In the genomic region with DNA sequence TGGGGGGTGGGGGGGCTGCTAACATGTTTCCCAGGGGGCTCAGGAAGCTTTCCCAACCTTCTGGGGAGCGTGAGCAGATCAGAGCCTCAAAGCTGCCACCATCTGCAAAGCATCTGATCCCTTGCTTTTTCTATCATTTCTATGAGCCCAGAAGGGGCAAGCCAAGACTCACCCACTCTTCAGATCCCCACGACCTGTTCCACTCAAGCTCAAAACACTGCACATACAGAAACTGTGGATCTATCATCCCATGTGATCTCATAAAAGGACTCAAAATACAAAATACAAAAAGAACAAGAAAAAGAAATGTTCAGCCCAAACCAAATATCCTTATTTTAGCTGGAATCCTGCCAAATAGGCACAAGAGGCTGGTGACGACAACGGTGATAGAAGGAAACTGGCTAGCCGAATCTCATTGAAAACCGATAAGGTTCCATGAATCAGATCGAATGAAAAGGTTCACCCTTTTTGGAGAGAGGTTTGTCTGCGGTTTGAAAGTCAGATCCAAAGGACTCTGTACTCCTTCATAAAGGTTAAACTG, we compare ENCODE assay signal across 8 mouse cellular contexts. TPM values are rescaled to one million over a fixed set of nuclear protein-coding genes. Genes with fewer than 3 reads are reported as not detected.
DNase-seq lines count a peak whose midpoint lies in the region; ATAC-seq and TF ChIP-seq lines count a peak whose summit lies in the region.

No protein-coding gene starts in this region.

- no peak for TF ChIP-seq POLR2A in myocyte (IDR thresholded peaks at IDR 0.05; ENCODE audit: insufficient read length, low read depth)

- H3K4me2 ChIP-seq in embryonic facial prominence, embryonic 14.5 days (ENCODE audit: low read depth, low read length), result peak overlapping the region; percentile 94
- peak overlapping the region; percentile 90 for H3K4me2 ChIP-seq in intestine, embryonic 15.5 days (replicated peaks)
- H3K4me2 ChIP-seq in myocyte (ENCODE audit: low read depth), result peak overlapping the region; percentile 85

- H3K36me3 ChIP-seq in embryonic facial prominence, embryonic 14.5 days (ENCODE audit: control insufficient read depth, insufficient read depth, low read length), result no peaks in the 10 kb centered on the region
- no peaks in the 10 kb centered on the region for H3K36me3 ChIP-seq in intestine, embryonic 15.5 days
- no peaks in the 10 kb centered on the region for H3K36me3 ChIP-seq in myocyte (ENCODE audit: control insufficient read depth, insufficient read depth)

- 7% methylated on average over 8 of the region's 8 CpGs for WGBS in embryonic facial prominence, embryonic 14.5 days
- 16% methylated on average over 8 of the region's 8 CpGs for WGBS in intestine, embryonic 15.5 days

- H3K27ac ChIP-seq in layer of hippocampus, adult 2 months, result peak overlapping the region; percentile 83
- H3K27ac ChIP-seq in embryonic facial prominence, embryonic 14.5 days (replicated peaks; ENCODE audit: low read depth, low read length), result no peak overlapping the region
- H3K27ac ChIP-seq in intestine, embryonic 15.5 days, result no peak overlapping the region

- H3K79me2 ChIP-seq in myocyte (ENCODE audit: control insufficient read depth, insufficient read depth), result peaks cover 30% of the 10 kb centered on the region

- H3K9me3 ChIP-seq in embryonic facial prominence, embryonic 14.5 days (ENCODE audit: control insufficient read depth, low read length), result no peaks in the 10 kb centered on the region
- no peaks in the 10 kb centered on the region for H3K9me3 ChIP-seq in intestine, embryonic 15.5 days

- TF ChIP-seq CTCF in layer of hippocampus, adult 2 months (conservative IDR thresholded peaks at IDR 0.05), result no peak

- H3ac ChIP-seq in myocyte (ENCODE audit: control insufficient read depth, insufficient read length), result no peak overlapping the region

- H3K4me3 ChIP-seq in layer of hippocampus, adult 2 months, result peak overlapping the region; percentile 80
- H3K4me3 ChIP-seq in embryonic facial prominence, embryonic 14.5 days (ENCODE audit: low read depth, low read length), result peak overlapping the region; percentile 88
- peak overlapping the region; percentile 87 for H3K4me3 ChIP-seq in intestine, embryonic 15.5 days (replicated peaks)
- peak overlapping the region; percentile 55 for H3K4me3 ChIP-seq in myocyte

- H3K27me3 ChIP-seq in embryonic facial prominence, embryonic 14.5 days (replicated peaks; ENCODE audit: control insufficient read depth, insufficient read depth, low read length), result no peaks in the 10 kb centered on the region
- H3K27me3 ChIP-seq in intestine, embryonic 15.5 days (replicated peaks), result no peaks in the 10 kb centered on the region
- no peaks in the 10 kb centered on the region for H3K27me3 ChIP-seq in myocyte (ENCODE audit: control insufficient read depth, insufficient read depth, insufficient read length)

- peaks cover 15% of the 10 kb centered on the region for H3K4me1 ChIP-seq in embryonic facial prominence, embryonic 14.5 days (ENCODE audit: control insufficient read depth, insufficient read depth, low read length)
- H3K4me1 ChIP-seq in intestine, embryonic 15.5 days (replicated peaks), result peaks cover 17% of the 10 kb centered on the region; the same call in 1 of the 2 replicates

- ATAC-seq in embryonic facial prominence, embryonic 14.5 days (ENCODE audit: low read depth), result no peak
- no peak for ATAC-seq in intestine, embryonic 15.5 days

- no peak for DNase-seq in layer of hippocampus, adult 2 months (ENCODE audit: low spot score in 2 of 2)
- no peak for DNase-seq in layer of hippocampus, adult 9-10 months (ENCODE audit: low spot score)
- no peak for DNase-seq in embryonic facial prominence, embryonic 14.5 days (ENCODE audit: low spot score)
- no peak for DNase-seq in cerebellum, postnatal 14 days
- no peak for DNase-seq in adrenal gland, adult 2 months
- no peak for DNase-seq in embryo, embryonic 9.5 days (ENCODE audit: extremely low spot score)

- H3K9ac ChIP-seq in embryonic facial prominence, embryonic 14.5 days (ENCODE audit: low read depth, low read length), result peak overlapping the region; percentile 34; the same call in 1 of the 2 replicates
- no peak overlapping the region for H3K9ac ChIP-seq in intestine, embryonic 15.5 days

TF ChIP-seq in myocyte, 11 proteins besides CTCF, POLR2A, EP300 and RAD21:
- TF ChIP-seq MAX (IDR thresholded peaks at IDR 0.05; ENCODE audit: low read depth), result no peak
- no peak for TF ChIP-seq SRF (IDR thresholded peaks at IDR 0.05; ENCODE audit: control insufficient read depth, insufficient read length, low read depth)

RNA-seq across cellular contexts. Expression of gene Klhl2, which starts 1.5 kb away (rescaled TPM):
- total RNA-seq in layer of hippocampus, adult 2 months (2021), result 100 to 1,000 TPM; 303 to 323 TPM
- 10.4 and 13.2 TPM in 2 replicates for polyA plus RNA-seq in embryonic facial prominence, embryonic 14.5 days (2014; fragmentation: Nextera tagmentation; extraction: Ambion mirVana)
- polyA plus RNA-seq in intestine, embryonic 15.5 days (2015; fragmentation: Nextera tagmentation; extraction: Ambion mirVana), result 19.5 and 21.4 TPM in 2 replicates
- 6.7 TPM for polyA plus RNA-seq in myocyte (2012; fragmentation: generic; extraction: Trizol)
- total RNA-seq in adrenal gland, adult 2 months (2021), result 10 to 100 TPM; 72.8 to 86.4 TPM
- 13.4 and 13.8 TPM in 2 replicates for polyA plus RNA-seq in adrenal gland, adult 2 months (2012; rRNA removed)
